Mouse (Mus musculus): ENCODE measurements around the gene Fam50b. TPM values are rescaled to one million over a fixed set of nuclear protein-coding genes. Genes with fewer than 3 reads are reported as not detected.

The Fam50b gene
- total RNA-seq, 2 experiments from 2014 or later, result not detected

DNA sequence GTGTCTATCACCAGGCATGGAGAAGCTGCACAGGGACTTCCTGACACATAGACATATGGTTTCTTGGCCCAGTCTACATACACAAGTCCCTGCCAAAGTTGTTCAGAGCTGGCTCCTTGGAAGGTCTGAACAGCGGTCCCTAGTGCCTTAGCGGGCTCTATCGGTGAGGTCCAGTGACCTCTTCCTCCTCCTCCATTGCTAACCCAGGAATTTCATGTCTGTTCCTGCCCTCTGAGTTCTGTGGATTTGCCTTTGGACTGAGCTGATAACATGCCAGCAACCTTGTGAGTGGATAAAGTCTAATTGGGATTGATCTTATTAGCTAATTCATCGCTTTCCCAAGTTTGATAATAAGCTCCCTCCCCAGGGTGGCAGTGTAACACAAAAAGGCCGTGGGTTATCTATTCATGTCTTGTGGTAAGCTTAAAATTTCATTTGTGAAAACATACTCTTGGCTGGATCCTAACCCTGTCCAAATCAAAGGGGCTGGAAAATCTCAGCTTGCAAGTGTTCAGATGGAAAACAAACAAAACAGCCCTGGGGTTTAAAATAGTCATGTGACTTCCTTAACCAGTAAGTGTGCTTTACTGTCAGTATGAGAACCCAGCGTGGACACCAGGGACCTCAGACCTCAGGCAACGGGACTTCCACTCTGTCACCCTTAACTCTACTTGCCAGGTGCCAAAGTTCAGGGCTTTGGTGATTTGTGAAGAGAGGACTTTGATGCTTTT lies 3.5 kb downstream of the Fam50b start:
- intact Hi-C loops (cut with DNase I), result loop anchor here (10.0 kb wide), 1 partner anchor 83 kb away; the partner anchor contains the start of gene Pxdc1
- no peak for DNase-seq

DNA sequence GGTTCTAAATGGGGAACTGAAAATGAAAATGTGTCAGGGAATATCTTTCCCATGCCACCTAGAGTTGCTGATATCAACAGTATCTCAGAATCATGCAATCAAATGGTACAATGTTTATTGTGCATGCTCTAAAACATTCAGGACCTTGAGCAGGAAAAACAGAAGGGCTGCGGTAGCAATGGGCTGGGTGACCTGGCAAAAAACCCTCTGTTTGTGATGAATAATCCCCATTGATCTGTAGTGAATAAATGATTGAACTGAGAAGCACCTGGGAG lies 4.0 kb downstream of the Fam50b start:
- DNase-seq, result no peak
- intact Hi-C loops (cut with DNase I), result loop anchor here (10.0 kb wide), 1 partner anchor 84 kb away; the partner anchor contains the start of gene Pxdc1

DNA sequence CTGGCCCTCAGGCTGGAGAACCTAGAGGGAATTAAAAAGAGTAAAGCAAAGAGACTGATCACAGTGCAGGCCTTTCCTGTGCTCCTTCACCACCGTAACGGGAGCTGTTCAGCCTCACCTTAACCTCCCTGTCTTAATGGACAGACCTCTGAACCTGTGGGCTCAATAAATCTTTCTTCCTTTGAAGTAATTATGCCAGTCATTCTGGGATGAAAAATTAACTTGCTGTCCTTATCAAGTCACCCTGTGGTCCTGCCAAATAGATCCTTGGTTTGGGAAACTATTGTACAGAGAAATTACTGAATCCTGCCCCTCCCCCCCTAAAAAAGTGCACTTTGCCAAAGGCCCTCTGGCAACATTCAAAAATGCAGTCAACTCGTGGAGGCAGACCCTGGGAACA lies 4.4 kb downstream of the Fam50b start:
- intact Hi-C loops (cut with DNase I), result loop anchor here (10.0 kb wide), 1 partner anchor 84 kb away; the partner anchor contains the start of gene Pxdc1
- no peak for DNase-seq

DNA sequence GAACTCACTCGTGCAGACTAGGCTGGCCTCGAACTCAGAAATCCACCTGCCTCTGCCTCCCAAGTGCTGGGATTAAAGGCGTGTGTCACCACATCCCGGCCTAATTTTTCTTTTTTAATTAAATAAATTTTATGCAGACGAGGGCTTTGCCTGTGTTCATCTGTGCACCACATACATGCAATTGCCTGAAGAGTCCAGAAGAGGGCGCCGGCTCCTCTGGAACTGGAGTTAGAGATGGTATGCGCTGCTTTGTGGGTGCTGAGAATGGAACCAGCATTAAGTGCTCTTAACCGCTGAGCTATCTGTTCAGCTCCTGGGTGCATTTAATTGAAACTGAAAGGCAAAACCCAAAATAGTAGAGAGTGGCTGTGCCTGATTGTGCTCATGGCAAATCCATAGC lies 6.6 kb downstream of the Fam50b start:
- intact Hi-C loops (cut with DNase I), result no loop called here
- no peak for DNase-seq

GRCm38 (mm10) chr13:34741813-34742568 lies 7.3 kb downstream of the Fam50b start:
- intact Hi-C loops (cut with DNase I), result no loop called here
- no peak for DNase-seq

- no peak for DNase-seq
Observed at GRCm38 (mm10) chr13:34746811-34747210, 12.2 kb downstream of the Fam50b start.

DNA sequence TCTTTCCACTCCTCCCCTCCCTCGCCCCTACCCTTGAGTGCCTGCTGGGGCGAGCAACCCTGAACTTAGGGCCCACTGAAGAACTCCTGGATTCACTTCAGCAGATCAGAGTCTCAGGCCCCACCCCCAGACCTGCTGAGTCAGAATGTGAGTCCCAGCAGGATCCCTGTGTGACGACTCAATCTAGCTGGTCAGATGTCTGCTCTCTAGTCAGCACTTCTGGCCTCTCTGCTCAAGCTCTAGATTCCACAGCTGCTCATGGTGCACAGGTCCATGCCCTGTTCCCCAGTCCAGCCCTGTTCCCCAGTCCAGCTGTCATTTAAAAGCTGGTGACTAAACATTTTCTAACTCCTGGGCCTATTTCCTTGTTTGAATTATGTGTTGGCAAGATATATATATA lies 13.9 kb downstream of the Fam50b start:
- intact Hi-C loops (cut with DNase I), result no loop called here
- DNase-seq, result no peak

More at GRCm38 (mm10) chr13:34746811-34747210, 12.2 kb downstream of the Fam50b start:
- intact Hi-C loops (cut with DNase I), result no loop called here

- intact Hi-C loops (cut with DNase I), result no loop called here
- DNase-seq, result no peak
Observed at GRCm38 (mm10) chr13:34759202-34759601, 24.6 kb downstream of the Fam50b start.

GRCm38 (mm10) chr13:34760518-34761287 lies 26.1 kb downstream of the Fam50b start:
- intact Hi-C loops (cut with DNase I), result no loop called here
- DNase-seq, result no peak

GRCm38 (mm10) chr13:34762136-34762535 lies 27.5 kb downstream of the Fam50b start:
- DNase-seq, result no peak
- intact Hi-C loops (cut with DNase I), result no loop called here

- intact Hi-C loops (cut with DNase I), result no loop called here
- DNase-seq, result no peak
Observed at GRCm38 (mm10) chr13:34762865-34763264, 28.2 kb downstream of the Fam50b start.

- DNase-seq, result no peak
- intact Hi-C loops (cut with DNase I), result no loop called here
Observed at GRCm38 (mm10) chr13:34765269-34765668, 30.6 kb downstream of the Fam50b start.

DNA sequence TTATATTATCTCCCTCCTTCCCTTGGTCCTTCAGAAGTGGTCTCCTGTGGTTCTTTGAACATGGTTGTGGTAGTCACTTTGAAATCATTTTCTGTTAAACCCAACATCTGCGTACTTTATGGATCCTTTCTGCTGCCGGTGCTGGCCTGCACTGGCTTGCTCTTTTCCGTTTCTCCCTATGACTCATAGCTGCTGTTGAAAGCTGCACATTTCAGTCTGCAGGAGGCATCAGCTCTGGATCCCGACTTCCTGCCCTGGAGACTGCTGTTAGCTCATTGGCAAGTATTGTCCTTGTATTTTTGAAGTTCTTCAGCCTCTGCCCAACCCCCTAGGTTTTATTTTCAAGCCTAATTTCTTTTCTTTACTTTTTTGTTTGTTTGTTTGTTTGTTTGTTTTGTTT lies 31.9 kb downstream of the Fam50b start:
- no peak for DNase-seq
- intact Hi-C loops (cut with DNase I), result no loop called here

GRCm38 (mm10) chr13:34767527-34768292 lies 33.1 kb downstream of the Fam50b start:
- intact Hi-C loops (cut with DNase I), result no loop called here
- no peak for DNase-seq

DNA sequence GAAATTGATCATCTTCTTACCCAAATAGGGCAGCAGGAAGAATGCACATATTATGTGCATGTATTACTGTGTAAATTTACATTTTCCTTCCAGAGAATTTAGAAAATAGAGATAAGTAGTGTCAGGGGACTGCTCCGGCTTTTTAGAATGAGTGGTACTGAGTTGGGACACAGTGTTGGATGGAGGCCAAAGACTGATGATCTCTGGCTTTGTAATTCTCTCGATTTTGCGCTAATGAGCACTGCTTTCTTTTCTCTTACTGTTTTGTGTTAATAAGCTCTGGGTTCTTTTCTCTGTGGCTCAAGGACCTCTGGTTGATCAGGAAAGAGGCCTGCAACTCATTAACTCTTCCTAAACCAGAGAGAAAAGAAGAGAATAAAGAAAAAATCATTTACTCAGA lies 42.1 kb downstream of the Fam50b start:
- intact Hi-C loops (cut with DNase I), result no loop called here

GRCm38 (mm10) chr13:34780856-34781610 lies 46.4 kb downstream of the Fam50b start:
- intact Hi-C loops (cut with DNase I), result no loop called here
- DNase-seq, result no peak

More for the DNA sequence above, 42.1 kb downstream of the Fam50b start:
- no peak for DNase-seq

DNA sequence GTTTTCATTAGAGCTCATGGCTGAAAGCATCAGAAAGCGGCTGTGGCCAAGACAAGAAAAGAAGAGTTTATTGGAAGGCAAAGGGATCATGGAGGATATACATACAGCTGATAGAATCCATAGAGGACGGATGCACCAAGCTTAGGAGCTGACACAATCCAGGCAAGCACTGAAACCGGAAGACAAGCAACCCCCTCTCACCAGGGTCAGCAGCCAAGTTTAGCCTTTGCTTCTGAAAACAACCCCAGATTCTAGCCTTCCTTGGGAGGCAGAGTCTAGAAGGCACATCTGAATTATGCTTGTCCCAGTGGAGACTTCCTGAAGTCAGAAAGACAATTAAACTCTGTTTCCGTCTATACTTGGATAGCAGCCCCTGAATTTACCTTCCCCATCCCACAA lies 47.0 kb downstream of the Fam50b start:
- intact Hi-C loops (cut with DNase I), result no loop called here
- DNase-seq, result no peak

DNA sequence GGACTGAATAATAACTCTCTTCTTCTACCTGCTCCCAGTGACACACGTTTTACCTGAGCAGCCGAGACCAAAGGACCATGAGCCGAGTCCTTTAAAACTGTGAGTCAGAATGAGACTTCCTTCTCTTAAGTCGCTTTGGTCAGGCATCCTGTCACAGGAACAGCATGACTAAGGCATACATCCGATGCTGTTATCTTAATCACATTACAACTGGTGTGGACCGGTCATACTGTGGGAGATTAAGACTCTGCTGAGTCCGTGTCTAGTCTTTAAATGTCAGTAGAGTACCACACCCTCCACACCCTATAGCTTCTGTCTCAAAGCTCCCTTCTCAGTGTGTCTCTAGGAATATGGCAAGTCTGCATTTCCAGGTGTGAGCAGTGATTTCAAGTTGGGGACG lies 50.2 kb downstream of the Fam50b start:
- intact Hi-C loops (cut with DNase I), result no loop called here
- DNase-seq, result no peak

- intact Hi-C loops (cut with DNase I), result no loop called here
- no peak for DNase-seq
Observed at GRCm38 (mm10) chr13:34786634-34787033, 52.0 kb downstream of the Fam50b start.

GRCm38 (mm10) chr13:34787546-34787945 lies 52.9 kb downstream of the Fam50b start:
- DNase-seq, result no peak
- intact Hi-C loops (cut with DNase I), result no loop called here
